Mouse (Mus musculus): ENCODE data around the gene Gm42517. TPM values are rescaled to one million over a fixed set of nuclear protein-coding genes. Genes with fewer than 3 reads are reported as not detected.

Gm42517 gene
- polyA plus RNA-seq, 1 experiment: 13.5 TPM

DNA sequence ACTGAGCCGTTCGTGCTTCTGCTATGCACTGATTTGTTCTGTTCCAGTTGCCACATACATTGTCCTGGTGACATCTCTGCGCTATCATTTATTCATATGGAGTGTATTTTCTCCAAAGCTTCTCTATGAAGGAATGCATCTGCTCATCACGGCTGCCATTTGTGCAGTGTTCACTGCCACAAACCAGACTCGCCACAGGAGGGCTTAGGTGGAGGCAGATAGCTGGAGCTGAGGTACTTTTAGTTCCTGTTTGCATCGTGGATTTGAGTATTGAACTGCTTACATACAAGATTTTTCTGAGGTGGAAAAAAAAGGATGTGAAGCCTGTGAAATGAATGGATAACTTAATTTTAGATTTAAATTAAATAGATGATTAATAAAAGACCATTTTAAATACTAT lies 19.9 kb downstream of the Gm42517 start:
- no peak for DNase-seq (ENCODE audit: low read depth)
- no peak for TF ChIP-seq POLR2A (IDR thresholded peaks at IDR 0.05; ENCODE audit: borderline replicate concordance, extremely low read depth, insufficient read depth, insufficient read length, poor library complexity, severe bottlenecking)
- TF ChIP-seq CTCF (IDR thresholded peaks at IDR 0.05; ENCODE audit: borderline replicate concordance, extremely low read depth, insufficient read depth, insufficient read length): no peak

DNA sequence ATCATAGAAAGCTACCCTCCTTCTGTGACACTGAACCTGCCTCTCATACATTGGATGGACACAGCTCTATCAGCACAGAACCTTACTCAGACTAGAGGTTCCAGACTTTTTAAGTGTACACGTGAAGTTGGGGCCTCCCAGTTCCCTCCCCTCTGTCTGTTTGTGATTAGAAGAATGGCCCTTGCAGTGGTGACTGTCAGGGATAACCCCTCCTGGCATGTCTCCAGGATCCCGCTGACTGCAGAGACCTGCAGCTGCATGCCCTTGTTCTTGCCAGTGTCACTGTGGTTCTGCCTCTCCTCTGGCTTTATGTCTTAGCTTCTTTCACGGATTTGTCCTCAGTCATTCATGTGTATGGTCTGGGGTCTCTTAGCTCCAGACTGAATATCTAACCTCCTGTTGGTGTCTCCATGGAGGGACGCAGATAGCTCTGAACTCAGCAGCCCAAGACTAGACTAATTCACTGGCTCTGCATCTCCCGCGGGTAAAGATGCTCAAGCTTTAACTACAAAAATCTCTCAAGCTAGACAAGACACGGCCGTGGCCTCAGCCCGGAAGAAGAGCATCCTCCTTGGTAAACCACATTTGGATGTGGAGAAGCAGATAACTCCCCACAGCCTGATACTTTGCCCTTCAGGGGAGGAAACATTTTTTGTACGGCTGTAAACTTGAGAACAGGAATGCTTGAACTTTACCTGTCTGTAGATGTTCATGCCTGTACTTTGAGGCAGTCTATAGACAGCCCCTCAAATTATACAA lies 22.2 kb downstream of the Gm42517 start:
- no peak for DNase-seq (ENCODE audit: low read depth)
- TF ChIP-seq CTCF (IDR thresholded peaks at IDR 0.05; ENCODE audit: borderline replicate concordance, extremely low read depth, insufficient read depth, insufficient read length): no peak
- no peak for TF ChIP-seq POLR2A (IDR thresholded peaks at IDR 0.05; ENCODE audit: borderline replicate concordance, extremely low read depth, insufficient read depth, insufficient read length, poor library complexity, severe bottlenecking)

DNA sequence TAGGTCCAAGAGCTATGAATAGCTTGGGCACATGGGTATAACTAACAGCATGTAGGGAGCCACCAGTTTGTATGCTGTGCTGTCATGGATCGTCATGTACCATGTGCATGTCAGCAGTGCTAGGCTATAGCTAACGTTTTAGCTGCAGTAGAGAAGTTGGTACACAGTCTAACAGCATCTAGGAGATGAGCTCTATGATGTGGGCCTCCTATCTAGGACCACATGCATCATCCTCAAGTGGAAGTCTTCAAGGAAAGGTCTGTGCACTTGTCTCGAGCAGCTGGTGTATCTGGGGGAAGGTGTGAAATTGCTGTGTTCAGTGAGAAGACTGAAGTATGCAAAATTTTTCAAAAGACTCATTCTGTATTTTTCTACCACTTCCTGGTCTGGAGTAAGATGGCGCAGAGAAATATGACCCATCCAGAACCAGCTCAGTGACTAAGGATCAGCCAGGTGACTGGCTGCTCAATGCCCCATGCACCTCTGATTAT lies 24.0 kb downstream of the Gm42517 start:
- TF ChIP-seq CTCF (IDR thresholded peaks at IDR 0.05; ENCODE audit: borderline replicate concordance, extremely low read depth, insufficient read depth, insufficient read length): no peak
- TF ChIP-seq POLR2A (IDR thresholded peaks at IDR 0.05; ENCODE audit: borderline replicate concordance, extremely low read depth, insufficient read depth, insufficient read length, poor library complexity, severe bottlenecking): no peak
- no peak for DNase-seq (ENCODE audit: low read depth)

DNA sequence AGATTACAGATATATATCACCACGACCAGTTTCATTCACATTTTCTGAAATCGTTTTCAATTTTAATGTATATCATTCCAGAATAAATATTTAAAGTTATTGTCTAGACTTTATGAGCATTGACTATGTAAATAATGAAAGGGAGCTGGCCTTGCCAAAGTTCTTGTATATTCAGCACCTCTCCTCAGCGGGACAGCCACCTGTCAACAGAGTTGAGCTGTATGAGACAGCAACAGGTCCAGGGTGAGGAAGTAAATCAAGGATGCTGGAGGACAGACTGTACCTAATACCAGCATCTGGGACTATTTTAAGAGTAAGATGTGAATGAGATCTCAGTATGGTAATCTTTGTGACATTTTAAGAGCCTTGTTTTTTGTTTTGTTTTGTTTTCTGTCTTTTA lies 29.7 kb downstream of the Gm42517 start:
- TF ChIP-seq POLR2A (IDR thresholded peaks at IDR 0.05; ENCODE audit: borderline replicate concordance, extremely low read depth, insufficient read depth, insufficient read length, poor library complexity, severe bottlenecking) (no peak), CTCF (IDR thresholded peaks at IDR 0.05; ENCODE audit: borderline replicate concordance, extremely low read depth, insufficient read depth, insufficient read length) (no peak)
- no peak for DNase-seq (ENCODE audit: low read depth)

DNA sequence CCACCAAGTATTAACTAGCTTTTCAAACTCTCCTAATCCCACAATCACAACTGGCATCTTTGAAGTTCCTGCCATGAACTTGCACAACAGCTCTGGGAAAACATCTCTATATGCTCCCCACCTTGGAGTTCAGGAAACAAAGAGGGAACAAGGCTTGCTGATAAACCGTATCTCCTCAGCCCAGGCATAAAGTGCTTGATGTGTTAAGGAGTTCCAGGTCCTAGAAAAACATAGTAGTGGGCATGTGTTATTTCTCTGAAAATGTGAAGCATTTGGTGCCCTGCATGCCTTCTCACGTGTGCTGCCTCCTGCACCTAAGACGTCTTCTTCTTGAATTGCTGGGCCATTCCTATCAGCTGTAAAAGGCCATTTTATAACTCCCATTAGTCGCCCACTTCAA lies 30.3 kb downstream of the Gm42517 start:
- no peak for TF ChIP-seq CTCF (IDR thresholded peaks at IDR 0.05; ENCODE audit: borderline replicate concordance, extremely low read depth, insufficient read depth, insufficient read length)
- TF ChIP-seq POLR2A (IDR thresholded peaks at IDR 0.05; ENCODE audit: borderline replicate concordance, extremely low read depth, insufficient read depth, insufficient read length, poor library complexity, severe bottlenecking): no peak
- no peak for DNase-seq (ENCODE audit: low read depth)

DNA sequence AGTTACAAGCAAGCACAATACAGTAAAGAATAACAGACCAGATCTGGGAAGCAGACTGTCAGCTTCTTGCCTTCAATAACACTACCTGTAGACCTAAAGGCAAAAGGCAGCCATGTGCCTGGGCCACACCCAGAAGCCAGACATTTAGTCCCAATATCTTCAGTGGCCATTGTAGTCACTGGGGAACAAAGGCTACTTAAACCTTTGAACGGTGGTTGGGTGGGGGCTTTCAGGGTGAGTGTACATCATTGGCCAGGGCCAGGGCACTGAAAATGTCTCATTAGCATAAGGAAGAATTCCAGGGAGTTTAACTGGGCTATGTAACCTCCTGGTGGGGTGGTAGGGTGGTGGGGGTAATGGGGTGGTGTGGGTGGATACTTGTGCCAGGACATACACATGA lies 36.7 kb downstream of the Gm42517 start:
- TF ChIP-seq CTCF (IDR thresholded peaks at IDR 0.05; ENCODE audit: borderline replicate concordance, extremely low read depth, insufficient read depth, insufficient read length): no peak
- no peak for TF ChIP-seq POLR2A (IDR thresholded peaks at IDR 0.05; ENCODE audit: borderline replicate concordance, extremely low read depth, insufficient read depth, insufficient read length, poor library complexity, severe bottlenecking)
- no peak for DNase-seq (ENCODE audit: low read depth)

Other genes with a start within 250 kb of the Gm42517 start
- gene Tmed5, start 235.3 kb downstream of the Gm42517 start, polyA plus RNA-seq (2012; rRNA removed): 15.3 and 17.1 TPM in 2 replicates
- 0.83 and 0.95 TPM in 2 replicates for gene Ccdc18, start 235.0 kb downstream of the Gm42517 start, polyA plus RNA-seq (2012; rRNA removed)
- 35.8 and 38.2 TPM in 2 replicates for gene Dr1, start 99.0 kb downstream of the Gm42517 start, polyA plus RNA-seq (2012; rRNA removed)
- 5.8 and 6.0 TPM in 2 replicates for gene Pigg, start 55.3 kb downstream of the Gm42517 start, polyA plus RNA-seq (2012; rRNA removed)
- not detected in 2 replicates for gene Pde6b, start 20.5 kb upstream of the Gm42517 start, polyA plus RNA-seq (2012; rRNA removed)
- gene Atp5k, start 66.5 kb upstream of the Gm42517 start, polyA plus RNA-seq (2012; rRNA removed): 119 and 156 TPM in 2 replicates
- 0.55 and 0.60 TPM in 2 replicates for gene Mfsd7a, start 81.0 kb upstream of the Gm42517 start, polyA plus RNA-seq (2012; rRNA removed)
- 35.9 and 48.4 TPM in 2 replicates for gene Pcgf3, start 93.3 kb upstream of the Gm42517 start, polyA plus RNA-seq (2012; rRNA removed)
- gene Cplx1, start 182.1 kb upstream of the Gm42517 start, polyA plus RNA-seq (2012; rRNA removed): 10.8 and 31.1 TPM in 2 replicates